Mouse (Mus musculus) MEL (cell line): ENCODE measurements around the gene Olfr671.

Experiments used
- CTCF ChIP-seq, 3 experiments: IDR thresholded peaks in 2 of 3; conservative IDR thresholded peaks in 1 of 3; 2 replicates each; pipeline ENCODE4 v1.5.1; 2011 to 2012; ENCODE audit warnings: low read length in 3 of 3, low read depth in 2 of 3, mild to moderate bottlenecking in 2 of 3, improper control_type of control experiment in 1 of 3, inconsistent platforms in 1 of 3, mixed read lengths in 1 of 3, moderate library complexity in 1 of 3; ENCODE audit not compliant: control insufficient read depth in 1 of 3, insufficient read depth in 1 of 3, poor library complexity in 1 of 3, severe bottlenecking in 1 of 3
- ETS1 ChIP-seq: IDR thresholded peaks from 2 replicates; pipeline ENCODE4 v1.6.1; 2012; ENCODE audit warnings: low read depth, mild to moderate bottlenecking, inconsistent platforms, low read length, improper control_type of control experiment, moderate library complexity
- GABPA ChIP-seq: IDR thresholded peaks from 2 replicates; pipeline ENCODE4 v1.6.1; 2012; ENCODE audit warnings: low read depth, mild to moderate bottlenecking, inconsistent platforms, low read length, improper control_type of control experiment, moderate library complexity
- GATA1 ChIP-seq: IDR thresholded peaks from 2 replicates; pipeline ENCODE4 v1.6.1; 2011; ENCODE audit warnings: low read depth, low read length, improper control_type of control experiment
- MAFK ChIP-seq: IDR thresholded peaks from 2 replicates; pipeline ENCODE4 v1.6.1; 2011; ENCODE audit warnings: low read depth, mild to moderate bottlenecking, low read length, improper control_type of control experiment, borderline replicate concordance
- POLR2A ChIP-seq, 2 experiments: IDR thresholded peaks; 2 replicates each; pipeline ENCODE4 v1.6.1; 2011 to 2012; ENCODE audit warnings: low read length in 2 of 2, mild to moderate bottlenecking in 2 of 2, control low read depth in 1 of 2, improper control_type of control experiment in 1 of 2, low read depth in 1 of 2, moderate library complexity in 1 of 2; ENCODE audit not compliant: control insufficient read depth in 1 of 2, insufficient read depth in 1 of 2, poor library complexity in 1 of 2
- SMC3 ChIP-seq: IDR thresholded peaks from 2 replicates; pipeline ENCODE4 v1.6.1; 2011; ENCODE audit warnings: low read depth, low read length, improper control_type of control experiment
- USF1 ChIP-seq: IDR thresholded peaks from 2 replicates; pipeline ENCODE4 v1.6.1; 2014; ENCODE audit warnings: low read depth, mild to moderate bottlenecking, inconsistent platforms, low read length, improper control_type of control experiment, moderate library complexity
- ZKSCAN1 ChIP-seq: IDR thresholded peaks from 2 replicates; pipeline ENCODE4 v1.6.1; 2012; ENCODE audit warnings: low read depth, mild to moderate bottlenecking, inconsistent platforms, low read length, improper control_type of control experiment, moderate library complexity
- ZNF384 ChIP-seq: IDR thresholded peaks from 2 replicates; pipeline ENCODE4 v1.6.1; 2012; ENCODE audit warnings: low read depth, mild to moderate bottlenecking, inconsistent platforms, low read length, improper control_type of control experiment

DNA sequence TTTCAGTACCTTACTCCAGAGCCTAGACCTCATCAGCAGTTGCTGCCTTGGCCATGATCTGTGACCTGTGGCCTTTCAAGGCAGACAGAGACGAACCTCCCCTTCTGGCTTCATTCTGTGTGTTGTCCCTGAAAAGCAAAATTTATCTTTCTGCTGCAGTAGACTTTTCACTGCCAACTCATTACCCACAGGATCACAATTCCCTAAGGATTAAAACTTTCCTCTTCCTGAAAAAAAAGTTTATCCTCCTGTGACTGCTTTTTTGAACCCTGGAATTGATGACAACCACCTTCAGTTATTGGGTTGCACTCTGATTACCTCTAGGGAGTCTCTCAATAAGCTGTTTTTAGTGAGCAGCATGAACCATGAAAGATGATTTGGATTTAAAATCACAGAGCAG lies 16.4 kb downstream of the Olfr671 start, which contains the start of gene Olfr670:
- TF ChIP-seq GATA1 (no peak), POLR2A (IDR thresholded peaks at IDR 0.05; ENCODE audit: control insufficient read depth in 1 of 2, insufficient read depth in 1 of 2, low read depth in 1 of 2, low read length in 2 of 2, poor library complexity in 1 of 2) (no peak), MAFK (no peak), USF1 (no peak), GABPA (no peak), CTCF (IDR thresholded peaks at IDR 0.05 in 2 of 3, conservative IDR thresholded peaks at IDR 0.05 in 1 of 3; ENCODE audit: control insufficient read depth in 1 of 3, insufficient read depth in 1 of 3, low read depth in 2 of 3, low read length in 3 of 3, poor library complexity in 1 of 3, severe bottlenecking in 1 of 3) (no peak), ETS1 (no peak), SMC3 (no peak), ZKSCAN1 (no peak), ZNF384 (no peak)
